Mouse (Mus musculus): ENCODE measurements around the gene Cpe. TPM values are rescaled to one million over a fixed set of nuclear protein-coding genes. Genes with fewer than 3 reads are reported as not detected.

Cpe gene
- total and polyA plus RNA-seq, 3 experiments, result not detected

GRCm38 (mm10) chr8:64634901-64635300 is 58.0 kb downstream of the Cpe start:
- Histone ChIP-seq H3K27me3 (ENCODE audit: control insufficient read depth in 1 of 2, insufficient read depth in 2 of 2, low read length in 2 of 2) (no peaks in the 10 kb centered on the region), H3K36me3 (ENCODE audit: control insufficient read depth in 1 of 2, insufficient read depth in 2 of 2, low read length in 2 of 2) (no peaks in the 10 kb centered on the region), H3K9me3 (replicated peaks; ENCODE audit: insufficient read depth, low read length) (no peaks in the 10 kb centered on the region), H3K4me1 (ENCODE audit: control insufficient read depth in 1 of 2, insufficient read depth in 2 of 2, low read length in 2 of 2) (no peaks in the 10 kb centered on the region), H3K27ac (ENCODE audit: control insufficient read depth, low read depth, low read length) (no peak overlapping the region), H3K79me2 (ENCODE audit: control insufficient read depth, insufficient read depth, low read length, poor library complexity) (no peaks in the 10 kb centered on the region), H3K4me3 (ENCODE audit: control insufficient read depth in 1 of 2, insufficient read depth in 1 of 2, low read depth in 2 of 2, low read length in 2 of 2) (no peak overlapping the region), H3K9ac (ENCODE audit: control insufficient read depth, low read depth, low read length, poor library complexity, severe bottlenecking) (no peak overlapping the region)
- TF ChIP-seq MYC (IDR thresholded peaks at IDR 0.05; ENCODE audit: low read depth, low read length) (no peak), BHLHE40 (IDR thresholded peaks at IDR 0.05; ENCODE audit: borderline replicate concordance, low read depth, low read length) (no peak), GATA1 (IDR thresholded peaks at IDR 0.05; ENCODE audit: low read depth, low read length) (no peak), ZC3H11A (IDR thresholded peaks at IDR 0.05; ENCODE audit: low read depth, low read length) (no peak), TBP (IDR thresholded peaks at IDR 0.05; ENCODE audit: low read depth, low read length) (no peak), NRF1 (IDR thresholded peaks at IDR 0.05; ENCODE audit: insufficient read depth, low read depth, low read length, poor library complexity, severe bottlenecking) (no peak), USF2 (IDR thresholded peaks at IDR 0.05; ENCODE audit: borderline replicate concordance in 1 of 2, insufficient read depth in 1 of 2, low read depth in 1 of 2, low read length in 2 of 2) (no peak), ELF1 (IDR thresholded peaks at IDR 0.05; ENCODE audit: low read depth, low read length) (no peak), CHD1 (IDR thresholded peaks at IDR 0.05; ENCODE audit: low read depth, low read length) (no peak), MAX (IDR thresholded peaks at IDR 0.05; ENCODE audit: low read length) (no peak)
- DNase-seq (ENCODE audit: low read depth, low spot score), result no peak

DNA sequence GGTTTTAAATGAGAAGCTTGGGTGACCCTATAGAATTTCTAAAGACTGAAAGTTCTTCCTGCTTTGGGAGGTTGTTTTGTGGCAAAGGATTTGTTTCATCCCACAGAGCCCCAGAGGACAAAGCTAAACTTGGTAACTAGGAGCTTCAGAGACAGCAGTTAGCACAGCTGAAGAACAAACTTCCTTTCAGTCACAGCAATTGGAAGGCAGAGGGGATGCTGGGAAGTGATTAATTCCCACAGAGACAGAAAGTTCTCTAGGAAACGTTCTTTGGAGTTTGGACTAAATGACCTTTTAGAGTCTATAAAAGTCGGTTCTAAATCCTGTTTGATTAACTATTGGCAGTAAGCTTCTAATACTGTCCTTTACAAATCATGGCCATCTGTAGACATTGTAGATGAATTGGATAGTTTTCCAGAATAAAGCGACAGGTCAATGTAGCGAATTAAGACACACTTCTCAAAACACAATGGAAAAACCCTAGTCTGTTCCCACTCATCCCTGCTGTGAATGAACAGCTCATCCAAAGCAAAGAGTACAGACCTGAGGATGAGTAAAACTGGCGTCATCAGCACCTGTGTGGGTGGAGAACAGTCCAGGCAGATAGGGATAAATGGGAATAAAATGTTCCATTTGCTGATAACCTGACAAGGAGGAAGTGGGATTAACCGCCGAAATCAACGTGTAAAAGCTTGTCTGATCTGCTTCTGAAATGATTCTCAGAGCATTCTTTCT is 58.6 kb downstream of the Cpe start:
- H3K4me3 ChIP-seq (ENCODE audit: control insufficient read depth in 1 of 2, insufficient read depth in 1 of 2, low read depth in 2 of 2, low read length in 2 of 2), result no peak overlapping the region
- H3K27ac ChIP-seq (ENCODE audit: control insufficient read depth, low read depth, low read length), result no peak overlapping the region

More for the DNA sequence above, 58.6 kb downstream of the Cpe start:
- Histone ChIP-seq H3K4me1 (ENCODE audit: control insufficient read depth in 1 of 2, insufficient read depth in 2 of 2, low read length in 2 of 2) (no peaks in the 10 kb centered on the region), H3K79me2 (ENCODE audit: control insufficient read depth, insufficient read depth, low read length, poor library complexity) (no peaks in the 10 kb centered on the region), H3K27me3 (ENCODE audit: control insufficient read depth in 1 of 2, insufficient read depth in 2 of 2, low read length in 2 of 2) (no peaks in the 10 kb centered on the region), H3K9ac (ENCODE audit: control insufficient read depth, low read depth, low read length, poor library complexity, severe bottlenecking) (no peak overlapping the region), H3K36me3 (ENCODE audit: control insufficient read depth in 1 of 2, insufficient read depth in 2 of 2, low read length in 2 of 2) (no peaks in the 10 kb centered on the region), H3K9me3 (replicated peaks; ENCODE audit: insufficient read depth, low read length) (no peaks in the 10 kb centered on the region)
- DNase-seq (ENCODE audit: low read depth, low spot score), result no peak
- no peak for TF ChIP-seq MYC (IDR thresholded peaks at IDR 0.05; ENCODE audit: low read depth, low read length)
- no peak for TF ChIP-seq HCFC1 (IDR thresholded peaks at IDR 0.05; ENCODE audit: low read depth, low read length)
- TF ChIP-seq CHD1 (IDR thresholded peaks at IDR 0.05; ENCODE audit: low read depth, low read length), result no peak
- no peak for TF ChIP-seq ETS1 (IDR thresholded peaks at IDR 0.05; ENCODE audit: low read depth, low read length)
- TF ChIP-seq RAD21 (IDR thresholded peaks at IDR 0.05; ENCODE audit: low read depth, low read length), result no peak
- no peak for TF ChIP-seq MYB (IDR thresholded peaks at IDR 0.05; ENCODE audit: low read depth, low read length)
- no peak for TF ChIP-seq SMC3 (IDR thresholded peaks at IDR 0.05; ENCODE audit: low read depth, low read length)
- no peak for TF ChIP-seq JUND (IDR thresholded peaks at IDR 0.05; ENCODE audit: low read depth, low read length)
- no peak for TF ChIP-seq MAX (IDR thresholded peaks at IDR 0.05; ENCODE audit: low read length)
- no peak for TF ChIP-seq ZMIZ1 (IDR thresholded peaks at IDR 0.05; ENCODE audit: low read depth, low read length)
- TF ChIP-seq EP300 (IDR thresholded peaks at IDR 0.05; ENCODE audit: low read depth in 1 of 2, low read length in 2 of 2), result no peak
- no peak for TF ChIP-seq MAZ (IDR thresholded peaks at IDR 0.05; ENCODE audit: low read depth, low read length)
- TF ChIP-seq SIN3A (IDR thresholded peaks at IDR 0.05; ENCODE audit: low read length), result no peak
- TF ChIP-seq KAT2A (conservative IDR thresholded peaks at IDR 0.05; ENCODE audit: low read depth, low read length), result no peak
- TF ChIP-seq POLR2AphosphoS2 (IDR thresholded peaks at IDR 0.05; ENCODE audit: low read length), result no peak
- TF ChIP-seq NELFE (IDR thresholded peaks at IDR 0.05; ENCODE audit: low read depth, low read length), result no peak

All from MEL (cell line).